Mouse (Mus musculus): ENCODE measurements at regions not wholly inside any gene's neighbourhood (a gene's known extent, or its start where the extent isn't known, plus 50 kb on each side); places are given as distances from the start of the nearest gene placed in this dataset.

DNA sequence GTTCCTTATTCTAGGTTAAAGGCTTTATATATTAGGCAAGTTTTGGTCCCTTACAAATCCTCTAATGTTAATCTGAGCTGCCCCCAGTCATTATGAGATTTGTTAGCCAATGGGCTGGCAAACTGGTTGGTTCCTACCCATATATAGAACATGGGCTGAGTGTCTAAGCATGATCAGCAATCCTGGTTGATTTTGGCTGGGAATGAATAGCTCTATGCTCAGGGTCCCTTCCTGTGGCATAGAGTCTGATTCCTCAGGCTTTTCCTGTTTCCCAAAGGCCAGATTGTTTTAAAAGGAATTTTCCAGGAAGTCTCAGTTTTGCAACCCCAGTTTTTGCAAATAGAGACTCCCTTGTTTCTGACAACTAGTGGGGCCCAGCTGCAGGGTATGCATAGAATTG is 102.1 kb upstream of the 9330182O14Rik start:
- no peaks in the 10 kb centered on the region for H3K27me3 ChIP-seq
- H3K9me3 ChIP-seq = no peaks in the 10 kb centered on the region
- H3K9ac ChIP-seq (replicated peaks) = no peak overlapping the region
- H3K4me2 ChIP-seq (replicated peaks) = no peak overlapping the region
- ATAC-seq (ENCODE audit: low FRiP score, low read depth) = no peak
- H3K27ac ChIP-seq (replicated peaks) = no peak overlapping the region
- H3K36me3 ChIP-seq = no peaks in the 10 kb centered on the region
- no peaks in the 10 kb centered on the region for H3K4me1 ChIP-seq
- no peak overlapping the region for H3K4me3 ChIP-seq

GRCm38 (mm10) chr15:40036181-40036580 is 98.0 kb upstream of the 9330182O14Rik start:
- Histone ChIP-seq H3K27me3 (no peaks in the 10 kb centered on the region), H3K4me1 (no peaks in the 10 kb centered on the region), H3K4me2 (replicated peaks) (no peak overlapping the region), H3K36me3 (no peaks in the 10 kb centered on the region), H3K4me3 (no peak overlapping the region), H3K9ac (replicated peaks) (no peak overlapping the region), H3K9me3 (no peaks in the 10 kb centered on the region), H3K27ac (replicated peaks) (no peak overlapping the region)
- 90% methylated on average over 1 of the region's 1 CpGs for WGBS
- ATAC-seq (ENCODE audit: low FRiP score, low read depth) = no peak

DNA sequence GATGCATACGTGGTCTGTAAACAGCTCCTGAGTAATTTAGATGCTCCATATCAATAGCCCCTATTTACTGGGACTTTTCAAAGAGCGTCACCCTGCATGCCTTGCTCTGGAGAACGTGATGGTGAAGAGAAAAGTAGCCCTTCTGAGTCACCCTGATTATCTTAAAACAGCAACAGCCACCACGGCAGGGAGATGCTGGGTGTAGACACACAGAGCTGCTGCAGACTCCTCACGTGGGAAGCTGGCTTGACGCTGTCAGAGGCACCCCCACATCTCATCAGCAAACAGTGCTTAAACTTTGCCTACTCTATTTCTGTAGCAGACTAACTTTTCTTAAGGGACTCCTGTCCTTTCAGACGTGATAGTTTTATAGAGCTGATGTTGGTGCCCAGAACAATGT is 96.9 kb upstream of the 9330182O14Rik start:
- WGBS = 74% methylated on average over 7 of the region's 7 CpGs
- H3K4me3 ChIP-seq = no peak overlapping the region
- no peaks in the 10 kb centered on the region for H3K9me3 ChIP-seq
- ATAC-seq (ENCODE audit: low FRiP score, low read depth) = no peak
- no peaks in the 10 kb centered on the region for H3K4me1 ChIP-seq
- no peak overlapping the region for H3K4me2 ChIP-seq (replicated peaks)
- no peak overlapping the region for H3K9ac ChIP-seq (replicated peaks)
- H3K27me3 ChIP-seq = no peaks in the 10 kb centered on the region
- no peaks in the 10 kb centered on the region for H3K36me3 ChIP-seq
- no peak overlapping the region for H3K27ac ChIP-seq (replicated peaks)

DNA sequence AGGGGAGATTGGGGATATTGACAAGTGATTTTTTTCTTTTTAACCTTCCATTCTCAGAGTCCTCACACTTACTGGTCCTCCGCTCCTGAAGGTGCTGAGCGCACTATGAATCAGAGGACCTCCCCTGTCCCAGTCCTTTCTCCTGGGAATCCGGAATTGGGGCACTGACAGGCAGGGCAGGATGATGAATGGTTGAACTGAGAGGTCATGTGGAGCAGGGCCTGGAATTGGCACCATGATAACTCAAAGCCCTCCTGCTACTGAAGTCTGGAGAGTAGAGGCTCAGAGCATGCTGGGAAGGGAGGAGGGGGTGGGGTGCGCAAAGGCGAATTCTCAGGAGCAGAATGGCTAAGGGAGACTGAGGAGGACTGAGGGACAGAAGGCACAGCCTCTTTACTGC is 87.9 kb upstream of the 9330182O14Rik start:
- Histone ChIP-seq H3K4me1 (no peaks in the 10 kb centered on the region), H3K9me3 (no peaks in the 10 kb centered on the region), H3K36me3 (no peaks in the 10 kb centered on the region), H3K27ac (replicated peaks) (no peak overlapping the region), H3K9ac (replicated peaks) (no peak overlapping the region), H3K27me3 (no peaks in the 10 kb centered on the region), H3K4me3 (no peak overlapping the region), H3K4me2 (replicated peaks) (no peak overlapping the region)
- WGBS = 62% methylated on average over 5 of the region's 5 CpGs
- no peak for ATAC-seq (ENCODE audit: low FRiP score, low read depth)

- Histone ChIP-seq H3K9ac (replicated peaks) (no peak overlapping the region), H3K4me2 (replicated peaks) (no peak overlapping the region), H3K4me3 (no peak overlapping the region), H3K36me3 (no peaks in the 10 kb centered on the region), H3K27me3 (no peaks in the 10 kb centered on the region), H3K4me1 (no peaks in the 10 kb centered on the region), H3K27ac (replicated peaks) (no peak overlapping the region), H3K9me3 (no peaks in the 10 kb centered on the region)
- no peak for ATAC-seq (ENCODE audit: low FRiP score, low read depth)
- WGBS = 79% methylated on average over 1 of the region's 1 CpGs
Observed at GRCm38 (mm10) chr15:40047100-40047499, 87.1 kb upstream of the 9330182O14Rik start.

DNA sequence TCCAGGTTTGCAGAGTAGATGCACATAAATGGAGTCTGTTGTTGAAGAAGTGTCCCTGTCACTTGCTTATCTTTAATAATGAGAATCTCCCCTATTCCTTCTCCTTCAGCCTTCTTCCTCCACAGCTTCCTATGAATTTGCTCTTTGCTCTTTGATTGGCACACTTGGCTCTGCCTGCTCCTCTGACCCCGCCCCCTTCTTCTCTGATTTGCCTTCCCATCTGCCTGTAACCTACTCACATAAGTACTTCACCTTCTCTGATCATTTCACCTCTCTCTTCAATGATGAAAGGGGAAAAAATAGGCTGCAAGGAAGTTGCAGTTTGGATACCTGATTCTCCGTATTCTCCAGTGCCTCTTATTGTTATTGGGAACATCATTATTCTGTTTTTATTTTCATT is 66.1 kb upstream of the 9330182O14Rik start:
- Histone ChIP-seq H3K27ac (replicated peaks) (no peak overlapping the region), H3K9ac (replicated peaks) (no peak overlapping the region), H3K4me1 (no peaks in the 10 kb centered on the region; the same call in 1 of the 2 replicates), H3K27me3 (no peaks in the 10 kb centered on the region), H3K9me3 (no peaks in the 10 kb centered on the region), H3K4me2 (replicated peaks) (no peak overlapping the region), H3K4me3 (no peak overlapping the region), H3K36me3 (no peaks in the 10 kb centered on the region)
- 88% methylated on average over 2 of the region's 2 CpGs for WGBS
- ATAC-seq (ENCODE audit: low FRiP score, low read depth) = no peak

DNA sequence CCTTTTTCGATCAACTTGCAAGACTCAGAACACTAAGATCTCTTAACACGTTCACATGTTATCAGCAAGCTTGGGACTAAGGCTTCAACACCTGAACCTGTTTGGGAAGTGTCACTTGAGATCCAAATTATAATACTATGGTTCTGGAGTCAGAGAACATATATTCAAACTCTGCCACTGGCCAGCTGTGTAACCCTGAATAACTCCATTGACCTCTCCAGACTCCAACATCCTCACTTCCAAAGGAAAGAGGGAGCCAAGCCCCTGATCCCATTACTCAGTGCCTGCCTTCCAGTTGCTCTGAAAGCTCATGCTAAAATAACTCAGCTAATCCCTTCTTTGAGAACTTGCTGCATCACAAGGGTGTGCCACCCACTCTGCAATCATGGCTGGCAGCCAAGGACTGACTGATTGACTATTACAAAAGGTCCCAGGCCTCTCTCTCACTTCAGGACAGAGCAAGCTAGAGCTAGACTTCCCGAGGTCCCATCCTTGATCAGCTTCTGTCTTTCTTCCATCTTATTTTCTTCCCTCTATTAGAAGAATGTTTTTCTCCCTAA is 58.8 kb upstream of the 9330182O14Rik start:
- Histone ChIP-seq H3K4me3 (no peak overlapping the region), H3K4me1 (no peaks in the 10 kb centered on the region; the same call in 1 of the 2 replicates), H3K36me3 (no peaks in the 10 kb centered on the region), H3K4me2 (replicated peaks) (no peak overlapping the region), H3K27ac (replicated peaks) (no peak overlapping the region), H3K9me3 (no peaks in the 10 kb centered on the region), H3K27me3 (0 out of 2 replicates have a peak, but pooled peaks cover 3% of the 10 kb centered on the region), H3K9ac (replicated peaks) (no peak overlapping the region)
- ATAC-seq (ENCODE audit: low FRiP score, low read depth) = peak; percentile 27; the same call in 1 of the 2 replicates
- WGBS = 59% methylated on average over 3 of the region's 3 CpGs

- 88% methylated on average over 6 of the region's 6 CpGs for WGBS
- H3K4me3 ChIP-seq = no peak overlapping the region
Observed at GRCm38 (mm10) chr15:40079872-40080271, 54.3 kb upstream of the 9330182O14Rik start.

More at GRCm38 (mm10) chr15:40079872-40080271, 54.3 kb upstream of the 9330182O14Rik start:
- H3K9ac ChIP-seq (replicated peaks) = no peak overlapping the region
- no peak for ATAC-seq (ENCODE audit: low FRiP score, low read depth)
- H3K4me1 ChIP-seq = no peaks in the 10 kb centered on the region; the same call in 1 of the 2 replicates
- H3K4me2 ChIP-seq (replicated peaks) = no peak overlapping the region
- no peak overlapping the region for H3K27ac ChIP-seq (replicated peaks)
- H3K27me3 ChIP-seq = 0 out of 2 replicates have a peak, but pooled peaks cover 3% of the 10 kb centered on the region
- no peaks in the 10 kb centered on the region for H3K36me3 ChIP-seq
- H3K9me3 ChIP-seq = no peaks in the 10 kb centered on the region

Data from midbrain, embryonic 12.5 days (tissue).